Mouse (Mus musculus): ENCODE data around the gene Ccdc121. TPM values are rescaled to one million over a fixed set of nuclear protein-coding genes. Genes with fewer than 3 reads are reported as not detected.

The Ccdc121 gene
- polyA plus RNA-seq, 1 experiment from 2014 or later, result not detected

- H3K27ac ChIP-seq (ENCODE audit: low read length), result no peak overlapping the region
- H3K36me3 ChIP-seq (ENCODE audit: control insufficient read depth, insufficient read depth), result no peaks in the 10 kb centered on the region
- 62% methylated on average over 22 of the region's 22 CpGs for WGBS
- H3K27me3 ChIP-seq (replicated peaks; ENCODE audit: control insufficient read depth, insufficient read depth, low read length), result peaks cover 4% of the 10 kb centered on the region; the same call in 1 of the 2 replicates
- no peaks in the 10 kb centered on the region for H3K9me3 ChIP-seq (ENCODE audit: control insufficient read depth, low read length)
- H3K4me2 ChIP-seq (ENCODE audit: low read length), result no peak overlapping the region
- no peak for ATAC-seq
- peaks cover 4% of the 10 kb centered on the region for H3K4me1 ChIP-seq (replicated peaks; ENCODE audit: control insufficient read depth, insufficient read depth, low read length)
- no peak overlapping the region for H3K4me3 ChIP-seq (replicated peaks; ENCODE audit: low read length)
- no peak overlapping the region for H3K9ac ChIP-seq (replicated peaks; ENCODE audit: low read depth, low read length)
Observed at GRCm38 (mm10) chr1:181539846-181540769, 28.9 kb upstream of the Ccdc121 start.

GRCm38 (mm10) chr1:181537627-181538525, 26.6 kb upstream of the Ccdc121 start:
- Histone ChIP-seq H3K9me3 (ENCODE audit: control insufficient read depth, low read length) (no peaks in the 10 kb centered on the region), H3K27me3 (replicated peaks; ENCODE audit: control insufficient read depth, insufficient read depth, low read length) (no peaks in the 10 kb centered on the region), H3K27ac (ENCODE audit: low read length) (no peak overlapping the region), H3K4me2 (ENCODE audit: low read length) (no peak overlapping the region), H3K36me3 (ENCODE audit: control insufficient read depth, insufficient read depth) (no peaks in the 10 kb centered on the region), H3K9ac (replicated peaks; ENCODE audit: low read depth, low read length) (no peak overlapping the region), H3K4me1 (replicated peaks; ENCODE audit: control insufficient read depth, insufficient read depth, low read length) (peaks cover 6% of the 10 kb centered on the region; the same call in 1 of the 2 replicates), H3K4me3 (replicated peaks; ENCODE audit: low read length) (no peak overlapping the region)
- no peak for ATAC-seq
- WGBS, result 92% methylated on average over 9 of the region's 9 CpGs

DNA sequence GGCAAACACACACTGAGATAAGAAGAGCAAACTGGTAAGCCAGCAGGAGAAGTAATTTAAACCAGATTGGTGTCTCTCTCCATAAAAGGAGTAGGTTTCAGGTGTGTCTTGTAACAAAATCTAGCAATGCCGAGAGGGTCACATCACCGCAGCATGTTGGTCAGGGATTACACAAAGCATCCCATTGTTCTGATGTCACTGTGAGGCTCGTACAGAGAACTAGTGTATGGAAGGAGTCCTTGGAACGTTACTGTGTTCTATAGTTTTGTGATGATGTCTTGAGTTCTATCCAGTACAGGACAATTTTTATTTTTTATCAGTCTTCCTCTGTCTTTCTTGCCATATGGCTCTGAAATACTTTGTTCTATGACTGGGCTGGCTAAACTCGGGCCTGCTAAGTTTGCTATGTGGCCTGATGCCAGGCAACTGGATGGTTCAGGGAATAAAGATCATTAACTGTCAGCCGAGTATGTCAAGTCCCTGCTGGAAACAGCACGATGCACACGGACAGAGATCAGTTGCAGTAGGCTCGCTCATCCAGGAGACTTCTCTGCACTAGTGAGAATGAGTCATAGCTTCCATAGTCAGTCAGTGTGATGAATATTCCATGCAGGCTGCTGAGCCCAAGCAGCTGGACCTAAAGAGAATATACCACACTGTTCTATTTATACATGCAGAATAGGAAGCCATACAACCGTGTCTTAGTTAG, 24.1 kb upstream of the Ccdc121 start:
- H3K27ac ChIP-seq (ENCODE audit: low read length), result no peak overlapping the region
- H3K36me3 ChIP-seq (ENCODE audit: control insufficient read depth, insufficient read depth), result no peaks in the 10 kb centered on the region
- H3K4me3 ChIP-seq (replicated peaks; ENCODE audit: low read length), result no peak overlapping the region
- WGBS, result 55% methylated on average over 10 of the region's 10 CpGs
- no peaks in the 10 kb centered on the region for H3K27me3 ChIP-seq (replicated peaks; ENCODE audit: control insufficient read depth, insufficient read depth, low read length)
- H3K9me3 ChIP-seq (ENCODE audit: control insufficient read depth, low read length), result no peaks in the 10 kb centered on the region
- H3K9ac ChIP-seq (replicated peaks; ENCODE audit: low read depth, low read length), result no peak overlapping the region
- ATAC-seq, result no peak
- peaks cover 6% of the 10 kb centered on the region; the same call in 1 of the 2 replicates for H3K4me1 ChIP-seq (replicated peaks; ENCODE audit: control insufficient read depth, insufficient read depth, low read length)
- no peak overlapping the region for H3K4me2 ChIP-seq (ENCODE audit: low read length)

DNA sequence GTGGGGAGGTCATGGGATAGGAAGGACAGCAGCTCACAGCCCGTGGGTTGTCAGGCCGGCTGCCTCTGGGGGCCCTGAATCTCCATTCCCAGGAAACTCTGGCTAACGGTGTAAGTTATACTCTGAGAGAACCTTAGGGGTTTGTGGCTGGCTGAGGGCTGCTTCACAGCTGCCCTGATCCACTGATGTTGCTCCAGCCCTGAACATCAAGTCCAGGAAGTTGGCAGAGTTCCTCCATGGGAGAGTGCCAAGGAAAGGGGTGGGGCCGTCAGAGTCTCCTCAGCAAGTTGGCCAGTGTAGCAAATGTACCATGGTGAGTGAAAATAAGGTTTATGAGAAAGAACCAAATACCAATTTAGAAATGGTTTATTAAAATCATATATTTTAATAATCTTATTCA, 18.1 kb upstream of the Ccdc121 start:
- Histone ChIP-seq H3K4me2 (ENCODE audit: low read length) (no peak overlapping the region), H3K27ac (ENCODE audit: low read length) (no peak overlapping the region), H3K4me1 (replicated peaks; ENCODE audit: control insufficient read depth, insufficient read depth, low read length) (peaks cover 3% of the 10 kb centered on the region), H3K27me3 (replicated peaks; ENCODE audit: control insufficient read depth, insufficient read depth, low read length) (no peaks in the 10 kb centered on the region), H3K9ac (replicated peaks; ENCODE audit: low read depth, low read length) (no peak overlapping the region), H3K9me3 (ENCODE audit: control insufficient read depth, low read length) (no peaks in the 10 kb centered on the region), H3K36me3 (ENCODE audit: control insufficient read depth, insufficient read depth) (no peaks in the 10 kb centered on the region), H3K4me3 (replicated peaks; ENCODE audit: low read length) (no peak overlapping the region)
- ATAC-seq, result no peak
- 63% methylated on average over 4 of the region's 4 CpGs for WGBS

DNA sequence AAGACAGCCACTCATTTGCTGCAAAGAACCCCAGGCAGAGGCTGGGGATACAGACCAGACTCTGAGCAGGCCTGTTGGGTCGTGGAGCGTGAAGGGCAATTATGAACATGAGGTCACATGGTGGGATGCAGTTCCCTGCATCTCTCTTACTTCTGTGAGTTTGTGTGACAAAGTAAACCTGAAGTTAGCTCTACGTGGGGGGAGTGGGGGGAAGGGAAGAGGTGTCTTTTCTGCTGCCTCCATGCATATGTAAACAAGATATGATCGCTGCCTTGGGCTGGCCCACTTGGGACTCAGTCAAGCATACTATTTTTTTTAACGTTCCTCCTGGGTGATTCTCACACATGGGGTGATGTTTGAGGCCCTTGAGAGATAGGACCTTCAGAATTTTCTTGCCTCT, 14.7 kb upstream of the Ccdc121 start:
- H3K4me3 ChIP-seq (replicated peaks; ENCODE audit: low read length), result no peak overlapping the region
- ATAC-seq, result no peak
- no peak overlapping the region for H3K27ac ChIP-seq (ENCODE audit: low read length)
- no peaks in the 10 kb centered on the region for H3K27me3 ChIP-seq (replicated peaks; ENCODE audit: control insufficient read depth, insufficient read depth, low read length)
- no peak overlapping the region for H3K9ac ChIP-seq (replicated peaks; ENCODE audit: low read depth, low read length)
- H3K4me2 ChIP-seq (ENCODE audit: low read length), result no peak overlapping the region
- H3K9me3 ChIP-seq (ENCODE audit: control insufficient read depth, low read length), result no peaks in the 10 kb centered on the region
- H3K4me1 ChIP-seq (replicated peaks; ENCODE audit: control insufficient read depth, insufficient read depth, low read length), result peaks cover 3% of the 10 kb centered on the region
- no peaks in the 10 kb centered on the region for H3K36me3 ChIP-seq (ENCODE audit: control insufficient read depth, insufficient read depth)
- 63% methylated on average over 5 of the region's 5 CpGs for WGBS

DNA sequence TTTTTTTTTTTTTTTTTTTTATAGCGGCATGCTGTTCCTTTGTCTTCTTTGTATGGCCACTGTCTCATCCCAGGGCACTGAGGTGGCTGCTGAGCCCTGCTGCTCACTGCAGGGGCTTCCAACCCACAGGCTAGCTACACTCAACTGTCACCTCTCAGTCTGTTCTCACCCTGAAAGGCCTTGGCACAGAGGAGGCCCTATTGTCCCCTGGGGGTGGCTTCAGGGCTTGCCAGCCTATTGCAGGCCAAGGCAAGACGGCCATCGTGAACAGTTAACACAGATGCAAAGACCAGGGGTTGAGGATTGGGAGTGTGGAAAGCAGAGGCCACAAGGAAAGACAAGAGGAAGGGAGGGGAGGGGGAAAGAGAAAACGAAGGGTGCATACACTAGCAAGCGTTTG, 12.6 kb upstream of the Ccdc121 start:
- no peak for ATAC-seq
- no peaks in the 10 kb centered on the region for H3K4me1 ChIP-seq (replicated peaks; ENCODE audit: control insufficient read depth, insufficient read depth, low read length)

DNA sequence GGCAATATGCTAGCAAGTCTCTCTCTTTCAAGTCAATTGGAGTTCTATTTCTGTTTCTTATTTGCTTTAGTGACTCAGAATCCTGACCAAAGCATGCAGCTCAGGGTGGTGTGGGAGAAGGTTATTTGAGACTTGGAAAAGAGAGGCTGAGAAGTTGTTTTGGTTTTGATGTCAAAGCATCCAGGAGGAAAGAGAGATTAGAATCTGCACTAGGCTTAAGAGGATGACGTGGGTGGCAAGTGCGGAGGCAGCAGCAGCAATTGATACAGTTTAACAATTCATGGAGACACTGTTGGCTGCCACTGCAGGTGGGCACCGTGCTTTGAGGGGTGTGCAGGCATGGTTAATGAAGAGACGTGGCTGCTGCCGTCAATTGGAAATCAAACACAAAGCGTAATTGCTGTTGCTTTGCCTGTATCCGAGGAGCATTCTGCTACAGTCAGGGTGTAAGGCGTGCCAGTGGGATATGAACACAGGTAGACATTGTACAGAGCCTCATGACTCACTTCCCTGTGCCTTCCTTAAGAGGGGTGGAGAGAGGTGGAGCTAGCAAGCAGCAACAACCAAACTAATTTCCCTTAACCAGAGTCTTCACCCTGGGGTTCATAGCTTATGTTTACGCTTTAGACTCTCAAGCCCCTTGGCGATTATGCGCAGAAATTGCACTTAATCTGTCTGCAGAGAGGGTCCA, 10.3 kb upstream of the Ccdc121 start:
- Histone ChIP-seq H3K4me1 (replicated peaks; ENCODE audit: control insufficient read depth, insufficient read depth, low read length) (no peaks in the 10 kb centered on the region), H3K9ac (replicated peaks; ENCODE audit: low read depth, low read length) (no peak overlapping the region), H3K9me3 (ENCODE audit: control insufficient read depth, low read length) (no peaks in the 10 kb centered on the region), H3K36me3 (ENCODE audit: control insufficient read depth, insufficient read depth) (no peaks in the 10 kb centered on the region), H3K4me2 (ENCODE audit: low read length) (no peak overlapping the region), H3K4me3 (replicated peaks; ENCODE audit: low read length) (no peak overlapping the region), H3K27me3 (replicated peaks; ENCODE audit: control insufficient read depth, insufficient read depth, low read length) (no peaks in the 10 kb centered on the region), H3K27ac (ENCODE audit: low read length) (no peak overlapping the region)
- no peak for ATAC-seq
- WGBS, result 57% methylated on average over 11 of the region's 11 CpGs

More for the DNA sequence above, 12.6 kb upstream of the Ccdc121 start:
- Histone ChIP-seq H3K9me3 (ENCODE audit: control insufficient read depth, low read length) (no peaks in the 10 kb centered on the region), H3K36me3 (ENCODE audit: control insufficient read depth, insufficient read depth) (no peaks in the 10 kb centered on the region), H3K4me3 (replicated peaks; ENCODE audit: low read length) (no peak overlapping the region), H3K27ac (ENCODE audit: low read length) (no peak overlapping the region), H3K27me3 (replicated peaks; ENCODE audit: control insufficient read depth, insufficient read depth, low read length) (no peaks in the 10 kb centered on the region), H3K4me2 (ENCODE audit: low read length) (no peak overlapping the region), H3K9ac (replicated peaks; ENCODE audit: low read depth, low read length) (no peak overlapping the region)
- 49% methylated on average over 5 of the region's 5 CpGs for WGBS

- Histone ChIP-seq H3K27me3 (replicated peaks; ENCODE audit: control insufficient read depth, insufficient read depth, low read length) (no peaks in the 10 kb centered on the region), H3K36me3 (ENCODE audit: control insufficient read depth, insufficient read depth) (no peaks in the 10 kb centered on the region), H3K4me1 (replicated peaks; ENCODE audit: control insufficient read depth, insufficient read depth, low read length) (no peaks in the 10 kb centered on the region), H3K9me3 (ENCODE audit: control insufficient read depth, low read length) (no peaks in the 10 kb centered on the region), H3K27ac (ENCODE audit: low read length) (no peak overlapping the region), H3K9ac (replicated peaks; ENCODE audit: low read depth, low read length) (no peak overlapping the region), H3K4me2 (ENCODE audit: low read length) (no peak overlapping the region), H3K4me3 (replicated peaks; ENCODE audit: low read length) (no peak overlapping the region)
- no peak for ATAC-seq
- WGBS, result 85% methylated on average over 4 of the region's 4 CpGs
Observed at GRCm38 (mm10) chr1:181519137-181519536, 7.9 kb upstream of the Ccdc121 start.

Data from forebrain, embryonic 16.5 days (tissue).